In genomic region chr10:88502919-88503318, GRCm38 (mm10) we compare ENCODE assay signal across 9 mouse cellular contexts. TPM values are rescaled to one million over a fixed set of nuclear protein-coding genes. Genes with fewer than 3 reads are reported as not detected.
DNase-seq lines count a peak whose midpoint lies in the region; ATAC-seq and TF ChIP-seq lines count a peak whose summit lies in the region.
"Had no signal": no experiment of that assay in that cellular context is flagged by ENCODE, and none has a peak within 500 bp of the region (broad histone marks: within the 10 kb centered on the region; RNA-seq: fewer than 3 reads in every experiment).

No protein-coding gene starts in this region.

- no peaks in the 10 kb centered on the region for H3K36me3 ChIP-seq in kidney, embryonic 16.5 days (ENCODE audit: insufficient read depth, low read length)
- no peaks in the 10 kb centered on the region for H3K36me3 ChIP-seq in hindbrain, postnatal 0 days (ENCODE audit: insufficient read depth, low read length)
- H3K36me3 ChIP-seq in midbrain, postnatal 0 days (ENCODE audit: insufficient read depth, low read length), result no peaks in the 10 kb centered on the region

- TF ChIP-seq POLR2A in cortical plate, adult 2 months (IDR thresholded peaks at IDR 0.05; ENCODE audit: extremely low read depth, insufficient read depth, low read length), result no peak

- H3K4me1 ChIP-seq in kidney, embryonic 16.5 days (ENCODE audit: insufficient read depth, low read length), result peaks cover 42% of the 10 kb centered on the region
- peaks cover 2% of the 10 kb centered on the region; the same call in 1 of the 2 replicates for H3K4me1 ChIP-seq in cortical plate, adult 2 months (ENCODE audit: control insufficient read depth, insufficient read depth, low read length)
- peaks cover 12% of the 10 kb centered on the region; the same call in 1 of the 2 replicates for H3K4me1 ChIP-seq in hindbrain, postnatal 0 days (ENCODE audit: insufficient read depth, low read length)
- H3K4me1 ChIP-seq in midbrain, postnatal 0 days (ENCODE audit: insufficient read depth, low read length), result peaks cover 8% of the 10 kb centered on the region; the same call in 1 of the 2 replicates

- H3K27me3 ChIP-seq in kidney, embryonic 16.5 days (ENCODE audit: insufficient read depth, low read length), result no peaks in the 10 kb centered on the region
- no peaks in the 10 kb centered on the region for H3K27me3 ChIP-seq in hindbrain, postnatal 0 days (ENCODE audit: insufficient read depth, low read length)
- no peaks in the 10 kb centered on the region for H3K27me3 ChIP-seq in midbrain, postnatal 0 days (ENCODE audit: insufficient read depth, low read length)

- ATAC-seq in kidney, embryonic 16.5 days (ENCODE audit: low FRiP score, low TSS enrichment), result no peak; the same call in 1 of the 2 replicates
- ATAC-seq in hindbrain, postnatal 0 days, result no peak
- no peak for ATAC-seq in midbrain, postnatal 0 days (ENCODE audit: low FRiP score)

- H3K9me3 ChIP-seq in kidney, embryonic 16.5 days (ENCODE audit: low read length), result no peaks in the 10 kb centered on the region
- no peaks in the 10 kb centered on the region for H3K9me3 ChIP-seq in hindbrain, postnatal 0 days (ENCODE audit: low read length)
- H3K9me3 ChIP-seq in midbrain, postnatal 0 days (ENCODE audit: low read length), result no peaks in the 10 kb centered on the region

- no peak for DNase-seq in kidney, adult 8-10 months
- DNase-seq in hindbrain, postnatal 0 days (ENCODE audit: low spot score), result no peak
- DNase-seq in midbrain, postnatal 0 days (ENCODE audit: low spot score), result no peak
- no peak for DNase-seq in B cell, adult 2 months
- DNase-seq in retina, embryonic 14.5 days (ENCODE audit: low spot score), result no peak
- no peak for DNase-seq in frontal cortex, postnatal 25 days (ENCODE audit: low spot score in 2 of 2)

- WGBS in kidney, embryonic 16.5 days, result 29% methylated on average over 4 of the region's 4 CpGs
- 46% methylated on average over 4 of the region's 4 CpGs for WGBS in hindbrain, postnatal 0 days
- WGBS in midbrain, postnatal 0 days, result 43% methylated on average over 4 of the region's 4 CpGs

- peak overlapping the region; percentile 75 for H3K4me2 ChIP-seq in kidney, embryonic 16.5 days (replicated peaks; ENCODE audit: low read depth, low read length)
- H3K4me2 ChIP-seq in hindbrain, postnatal 0 days (ENCODE audit: low read depth, low read length), result peak overlapping the region; percentile 94
- peak overlapping the region; percentile 84 for H3K4me2 ChIP-seq in midbrain, postnatal 0 days (ENCODE audit: low read depth, low read length, poor library complexity, severe bottlenecking)

- H3K4me3 ChIP-seq in kidney, embryonic 16.5 days (ENCODE audit: low read length), result peak overlapping the region; percentile 86
- H3K4me3 ChIP-seq in cortical plate, adult 2 months (ENCODE audit: insufficient read depth, low read length), result peak overlapping the region; percentile 83
- H3K4me3 ChIP-seq in hindbrain, postnatal 0 days (ENCODE audit: low read length), result peak overlapping the region; percentile 80
- H3K4me3 ChIP-seq in midbrain, postnatal 0 days (ENCODE audit: low read depth, low read length), result peak overlapping the region; percentile 80

- peak overlapping the region; percentile 89 for H3K9ac ChIP-seq in kidney, embryonic 16.5 days (replicated peaks; ENCODE audit: low read length)
- peak overlapping the region; percentile 94 for H3K9ac ChIP-seq in hindbrain, postnatal 0 days (replicated peaks; ENCODE audit: low read length)
- H3K9ac ChIP-seq in midbrain, postnatal 0 days (replicated peaks; ENCODE audit: low read length, poor library complexity, severe bottlenecking), result peak overlapping the region; percentile 96

- TF ChIP-seq CTCF in cortical plate, adult 2 months (IDR thresholded peaks at IDR 0.05; ENCODE audit: extremely low read depth, insufficient read depth, low read length), result no peak
- no peak for TF ChIP-seq CTCF in hindbrain, postnatal 0 days (IDR thresholded peaks at IDR 0.05; ENCODE audit: low read depth)
- no peak for TF ChIP-seq CTCF in midbrain, postnatal 0 days (IDR thresholded peaks at IDR 0.05)

- peak overlapping the region; percentile 82 for H3K27ac ChIP-seq in kidney, embryonic 16.5 days (ENCODE audit: low read length)
- peak overlapping the region; percentile 36 for H3K27ac ChIP-seq in cortical plate, adult 2 months (ENCODE audit: insufficient read depth, low read length)
- peak overlapping the region; percentile 85 for H3K27ac ChIP-seq in hindbrain, postnatal 0 days
- H3K27ac ChIP-seq in midbrain, postnatal 0 days (ENCODE audit: low read depth, low read length), result peak overlapping the region; percentile 86

RNA-seq across cellular contexts. Expression of gene Chpt1, which starts 1.0 kb away (rescaled TPM):
- 26.3 and 32.8 TPM in 2 replicates for polyA plus RNA-seq in kidney, embryonic 16.5 days (2015; fragmentation: Nextera tagmentation; extraction: Ambion mirVana)
- 22.2 and 22.8 TPM in 2 replicates for polyA plus RNA-seq in cortical plate, adult 2 months (2012; rRNA removed)
- total RNA-seq in hindbrain, postnatal 0 days (2014; rRNA removed), result 24.2 and 39.3 TPM in 2 replicates
- 40.4 and 45.2 TPM in 2 replicates for polyA plus RNA-seq in hindbrain, postnatal 0 days (2015; fragmentation: Nextera tagmentation; extraction: Ambion mirVana)
- total RNA-seq in midbrain, postnatal 0 days (2014; rRNA removed), result 26.9 and 28.5 TPM in 2 replicates
- 27.2 and 27.3 TPM in 2 replicates for polyA plus RNA-seq in midbrain, postnatal 0 days (2015; fragmentation: Nextera tagmentation; extraction: Ambion mirVana)

RNA-seq across cellular contexts. Expression of gene Sycp3, which starts 43.5 kb away (rescaled TPM):
- 0.46 TPM in 1 of 2 replicates, not detected in the other for polyA plus RNA-seq in kidney, embryonic 16.5 days (2015; fragmentation: Nextera tagmentation; extraction: Ambion mirVana)
- polyA plus RNA-seq in cortical plate, adult 2 months (2012; rRNA removed), result 0.34 and 0.44 TPM in 2 replicates
- not detected in 2 replicates for total RNA-seq in hindbrain, postnatal 0 days (2014; rRNA removed)
- 0.47 and 0.50 TPM in 2 replicates for polyA plus RNA-seq in hindbrain, postnatal 0 days (2015; fragmentation: Nextera tagmentation; extraction: Ambion mirVana)
- not detected in 2 replicates for total RNA-seq in midbrain, postnatal 0 days (2014; rRNA removed)
- 1.2 and 1.4 TPM in 2 replicates for polyA plus RNA-seq in midbrain, postnatal 0 days (2015; fragmentation: Nextera tagmentation; extraction: Ambion mirVana)
- polyA plus RNA-seq: adrenal gland, adult 2 months had no signal

Comparison
In these comparisons a context has a peak if more than half of its experiments do, and no peak if none do; other contexts are left out.
1. H3K27ac ChIP-seq: peak in every context shown above with its lines; median percentile 86 in midbrain, postnatal 0 days; 85 in hindbrain, postnatal 0 days; 82 in kidney, embryonic 16.5 days; 36 in cortical plate, adult 2 months.